ENCODE assay signal across 27 mouse cellular contexts in genomic region chr2:84961901-84962300, GRCm38 (mm10). TPM values are rescaled to one million over a fixed set of nuclear protein-coding genes. Genes with fewer than 3 reads are reported as not detected.
A peak's percentile ranks its signal among the peaks of the same experiment; 100 is the strongest.
DNase-seq lines count a peak whose midpoint lies in the region; ATAC-seq and TF ChIP-seq lines count a peak whose summit lies in the region.
"Had no signal": no experiment of that assay in that cellular context is flagged by ENCODE, and none has a peak within 500 bp of the region (broad histone marks: within the 10 kb centered on the region; RNA-seq: fewer than 3 reads in every experiment).

No protein-coding gene starts in this region.

- no peaks in the 10 kb centered on the region for H3K4me1 ChIP-seq in intestine, embryonic 14.5 days (replicated peaks; ENCODE audit: control insufficient read depth, insufficient read depth, low read length)
- no peaks in the 10 kb centered on the region for H3K4me1 ChIP-seq in intestine, embryonic 15.5 days (replicated peaks)
- no peaks in the 10 kb centered on the region for H3K4me1 ChIP-seq in limb, embryonic 10.5 days
- H3K4me1 ChIP-seq in forebrain, embryonic 14.5 days (ENCODE audit: control insufficient read depth, insufficient read depth, low read length), result no peaks in the 10 kb centered on the region
- H3K4me1 ChIP-seq: embryonic facial prominence, embryonic 15.5 days; heart, embryonic 12.5 days; kidney, embryonic 15.5 days; lung, embryonic 15.5 days had no signal

- CTCF ChIA-PET in Patski (lab: Charles Lee), result no interaction called here

- H3K36me3 ChIP-seq in intestine, embryonic 14.5 days (ENCODE audit: control insufficient read depth, insufficient read depth, low read length), result peaks cover 17% of the 10 kb centered on the region
- H3K36me3 ChIP-seq in intestine, embryonic 15.5 days, result peaks cover 3% of the 10 kb centered on the region
- peaks cover 25% of the 10 kb centered on the region for H3K36me3 ChIP-seq in limb, embryonic 10.5 days
- no peaks in the 10 kb centered on the region for H3K36me3 ChIP-seq in forebrain, embryonic 14.5 days (ENCODE audit: control insufficient read depth, insufficient read depth, low read length)
- H3K36me3 ChIP-seq: forebrain, embryonic 12.5 days; neural tube, embryonic 13.5 days had no signal

- 76% methylated on average over 3 of the region's 3 CpGs for WGBS in intestine, embryonic 14.5 days
- 84% methylated on average over 3 of the region's 3 CpGs for WGBS in intestine, embryonic 15.5 days
- 86% methylated on average over 3 of the region's 3 CpGs for WGBS in limb, embryonic 10.5 days
- 71% methylated on average over 3 of the region's 3 CpGs for WGBS in forebrain, embryonic 14.5 days

- H3K4me3 ChIP-seq in intestine, embryonic 14.5 days (ENCODE audit: low read depth, low read length), result no peak overlapping the region
- no peak overlapping the region for H3K4me3 ChIP-seq in intestine, embryonic 15.5 days (replicated peaks)
- H3K4me3 ChIP-seq in limb, embryonic 10.5 days, result no peak overlapping the region
- H3K4me3 ChIP-seq in forebrain, embryonic 14.5 days (ENCODE audit: low read depth, low read length), result no peak overlapping the region
- H3K4me3 ChIP-seq: embryonic facial prominence, embryonic 10.5 days; embryonic facial prominence, embryonic 15.5 days; forebrain, embryonic 12.5 days; heart, embryonic 12.5 days; hindbrain, embryonic 10.5 days; kidney, embryonic 15.5 days; layer of hippocampus, adult 2 months; liver, embryonic 15.5 days; lung, embryonic 15.5 days; neural tube, embryonic 13.5 days had no signal

- ATAC-seq in intestine, embryonic 14.5 days (replicated peaks; ENCODE audit: low FRiP score, low TSS enrichment, low read depth), result no peak
- no peak for ATAC-seq in intestine, embryonic 15.5 days
- no peak for ATAC-seq in Patski
- ATAC-seq in forebrain, embryonic 14.5 days, result no peak
- ATAC-seq: hindbrain, embryonic 16.5 days had no signal

- TF ChIP-seq CTCF in Patski (IDR thresholded peaks at IDR 0.05), result peak; percentile 1

- DNase-seq in intestine, embryonic 14.5 days (ENCODE audit: low spot score), result peak; percentile 10
- DNase-seq in A20 (ENCODE audit: low read depth, low spot score) (peak; percentile 80), Patski (ENCODE audit: low read depth, low spot score) (no peak)
- DNase-seq in limb, embryonic 10.5 days (ENCODE audit: low spot score), result peak; percentile 12
- DNase-seq in forebrain, embryonic 14.5 days (ENCODE audit: low spot score), result no peak
- no peak for DNase-seq in spleen, postnatal 14 days (ENCODE audit: low spot score in 2 of 2)
- DNase-seq: cerebellum, adult 11-12 months; cerebellum, postnatal 10 days; right cerebral cortex, postnatal 14 days; spleen, adult 18-20 months; thymus, adult 2 months; thymus, postnatal 36 days had no signal

- H3K27me3 ChIP-seq in intestine, embryonic 14.5 days (replicated peaks; ENCODE audit: control insufficient read depth, insufficient read depth, low read length), result no peaks in the 10 kb centered on the region
- H3K27me3 ChIP-seq in intestine, embryonic 15.5 days (replicated peaks), result no peaks in the 10 kb centered on the region
- no peaks in the 10 kb centered on the region for H3K27me3 ChIP-seq in Patski
- H3K27me3 ChIP-seq in limb, embryonic 10.5 days (ENCODE audit: low read depth, poor library complexity, severe bottlenecking), result no peaks in the 10 kb centered on the region
- no peaks in the 10 kb centered on the region for H3K27me3 ChIP-seq in forebrain, embryonic 14.5 days (replicated peaks; ENCODE audit: control insufficient read depth, insufficient read depth, low read length)
- H3K27me3 ChIP-seq: embryonic facial prominence, embryonic 15.5 days; forebrain, embryonic 12.5 days; heart, embryonic 12.5 days; kidney, embryonic 15.5 days; liver, embryonic 15.5 days; lung, embryonic 15.5 days; neural tube, embryonic 13.5 days had no signal

- POLR2A ChIA-PET in Patski (lab: Charles Lee), result no interaction called here

- H3K27ac ChIP-seq in intestine, embryonic 14.5 days (ENCODE audit: low read depth), result no peak overlapping the region
- H3K27ac ChIP-seq in intestine, embryonic 15.5 days, result no peak overlapping the region
- no peak overlapping the region for H3K27ac ChIP-seq in limb, embryonic 10.5 days
- H3K27ac ChIP-seq in forebrain, embryonic 14.5 days (ENCODE audit: low read depth, low read length), result no peak overlapping the region
- H3K27ac ChIP-seq: embryonic facial prominence, embryonic 10.5 days; embryonic facial prominence, embryonic 15.5 days; forebrain, embryonic 12.5 days; kidney, embryonic 15.5 days; layer of hippocampus, adult 2 months; liver, embryonic 15.5 days; lung, embryonic 15.5 days; neural tube, embryonic 13.5 days had no signal

- no peak overlapping the region for H3K4me2 ChIP-seq in intestine, embryonic 14.5 days (ENCODE audit: low read length)
- H3K4me2 ChIP-seq in intestine, embryonic 15.5 days (replicated peaks), result no peak overlapping the region
- H3K4me2 ChIP-seq in forebrain, embryonic 14.5 days (ENCODE audit: low read length), result no peak overlapping the region
- H3K4me2 ChIP-seq: embryonic facial prominence, embryonic 15.5 days; forebrain, embryonic 12.5 days; heart, embryonic 12.5 days; kidney, embryonic 15.5 days; liver, embryonic 15.5 days; lung, embryonic 15.5 days; midbrain, embryonic 11.5 days; neural tube, embryonic 13.5 days had no signal

- no peak overlapping the region for H3K9ac ChIP-seq in intestine, embryonic 14.5 days (ENCODE audit: low read length)
- H3K9ac ChIP-seq in intestine, embryonic 15.5 days, result no peak overlapping the region
- H3K9ac ChIP-seq in forebrain, embryonic 14.5 days (ENCODE audit: low read length), result no peak overlapping the region
- H3K9ac ChIP-seq: embryonic facial prominence, embryonic 15.5 days; forebrain, embryonic 12.5 days; heart, embryonic 12.5 days; kidney, embryonic 15.5 days; liver, embryonic 15.5 days; lung, embryonic 15.5 days; neural tube, embryonic 13.5 days had no signal

- H3K9me3 ChIP-seq in intestine, embryonic 14.5 days (ENCODE audit: control insufficient read depth, low read length), result no peaks in the 10 kb centered on the region
- H3K9me3 ChIP-seq in intestine, embryonic 15.5 days, result no peaks in the 10 kb centered on the region
- H3K9me3 ChIP-seq in limb, embryonic 10.5 days (replicated peaks), result no peaks in the 10 kb centered on the region
- no peaks in the 10 kb centered on the region for H3K9me3 ChIP-seq in forebrain, embryonic 14.5 days (replicated peaks; ENCODE audit: control insufficient read depth, low read length)
- H3K9me3 ChIP-seq: embryonic facial prominence, embryonic 10.5 days; embryonic facial prominence, embryonic 15.5 days; forebrain, embryonic 12.5 days; heart, embryonic 12.5 days; hindbrain, embryonic 10.5 days; kidney, embryonic 15.5 days; liver, embryonic 15.5 days; lung, embryonic 15.5 days; neural tube, embryonic 13.5 days had no signal

- in situ Hi-C loops in Patski (cut with MboI; ENCODE audit: low pct_unique_long_range_greater_than_20kb), result no loop called here

RNA-seq across cellular contexts. Expression of gene Prg2, which starts 18.4 kb away (rescaled TPM):
- polyA plus RNA-seq in intestine, embryonic 14.5 days (2014; fragmentation: Nextera tagmentation; extraction: Ambion mirVana), result not detected in 2 replicates
- polyA plus RNA-seq in intestine, embryonic 15.5 days (2015; fragmentation: Nextera tagmentation; extraction: Ambion mirVana), result 0.48 and 0.75 TPM in 2 replicates
- polyA plus RNA-seq in Patski (2021), result not detected
- polyA plus RNA-seq in limb, embryonic 10.5 days (2016; fragmentation: Nextera tagmentation; extraction: Ambion mirVana), result 0.18 TPM in 1 of 2 replicates, not detected in the other
- not detected in 2 replicates for polyA plus RNA-seq in forebrain, embryonic 14.5 days (2014; fragmentation: Nextera tagmentation; extraction: Ambion mirVana)
- polyA plus RNA-seq: embryonic facial prominence, embryonic 15.5 days; forebrain, embryonic 12.5 days; hindbrain, embryonic 10.5 days; hindbrain, embryonic 16.5 days; midbrain, postnatal 0 days had no signal

RNA-seq across cellular contexts. Expression of gene Slc43a3, which starts 25.5 kb away (rescaled TPM):
- polyA plus RNA-seq in intestine, embryonic 14.5 days (2014; fragmentation: Nextera tagmentation; extraction: Ambion mirVana), result 46.7 and 54.7 TPM in 2 replicates
- polyA plus RNA-seq in intestine, embryonic 15.5 days (2015; fragmentation: Nextera tagmentation; extraction: Ambion mirVana), result 45.4 and 48.2 TPM in 2 replicates
- not detected for polyA plus RNA-seq in Patski (2021)
- polyA plus RNA-seq in limb, embryonic 10.5 days (2016; fragmentation: Nextera tagmentation; extraction: Ambion mirVana), result 30.4 and 32.8 TPM in 2 replicates
- 6.6 and 7.0 TPM in 2 replicates for polyA plus RNA-seq in forebrain, embryonic 14.5 days (2014; fragmentation: Nextera tagmentation; extraction: Ambion mirVana)

RNA-seq across cellular contexts. Expression of gene Prg3, which starts 26.1 kb away (rescaled TPM):
- polyA plus RNA-seq in intestine, embryonic 14.5 days (2014; fragmentation: Nextera tagmentation; extraction: Ambion mirVana), result not detected in 2 replicates
- polyA plus RNA-seq in intestine, embryonic 15.5 days (2015; fragmentation: Nextera tagmentation; extraction: Ambion mirVana), result not detected in 2 replicates
- not detected for polyA plus RNA-seq in Patski (2021)
- 0.15 TPM in 1 of 2 replicates, not detected in the other for polyA plus RNA-seq in limb, embryonic 10.5 days (2016; fragmentation: Nextera tagmentation; extraction: Ambion mirVana)
- polyA plus RNA-seq in forebrain, embryonic 14.5 days (2014; fragmentation: Nextera tagmentation; extraction: Ambion mirVana), result not detected in 2 replicates
- polyA plus RNA-seq: embryonic facial prominence, embryonic 10.5 days; embryonic facial prominence, embryonic 15.5 days; forebrain, embryonic 12.5 days; hindbrain, embryonic 10.5 days; hindbrain, embryonic 16.5 days; kidney, embryonic 15.5 days; limb, embryonic 14.5 days; lung, embryonic 15.5 days; midbrain, embryonic 11.5 days; midbrain, postnatal 0 days; neural tube, embryonic 13.5 days had no signal

Comparison
In these comparisons a context has a peak if more than half of its experiments do, and no peak if none do; other contexts are left out.
1. DNase-seq: peak in intestine, embryonic 14.5 days (single experiment), A20 (single experiment) and limb, embryonic 10.5 days (single experiment); none in Patski (single experiment), forebrain, embryonic 14.5 days (single experiment) and spleen, postnatal 14 days (0 of 2).